Mouse (Mus musculus) erythroid progenitor cell, adult 5-6 weeks (primary cell): ENCODE measurements around the gene A930033H14Rik. TPM values are rescaled to one million over a fixed set of nuclear protein-coding genes. Genes with fewer than 3 reads are reported as not detected.

Source experiments
- ATAC-seq: replicated peaks from 2 replicates; pipeline ENCODE4 v1.8.0; 2016; ENCODE audit warnings: moderate number of reproducible peaks, mild to moderate bottlenecking, moderate TSS enrichment, inconsistent platforms; ENCODE audit not compliant: poor library complexity, low FRiP score, severe bottlenecking
- total RNA-seq, 2 experiments: library from RNA; stranded (forward) in 1 of 2; stranded (reverse) in 1 of 2; fragments of 150-400 nt in 1 of 2; fragments of 186-747, 209-891 nt in 1 of 2; gene quantifications; 2 replicates each; pipeline versions ENCODE4 v1.2.3 to v1.2.4; 2015 to 2017; ENCODE audit warnings: low replicate concordance in 2 of 2

Gene A930033H14Rik
- total RNA-seq, 2 experiments from 2014 or later = 0.15 TPM; not detected in 1

GRCm38 (mm10) chr10:69207481-69207880 lies 5.4 kb downstream of the A930033H14Rik start:
- no peak for ATAC-seq

- ATAC-seq = no peak
Measured at GRCm38 (mm10) chr10:69206081-69206480, 6.8 kb downstream of the A930033H14Rik start.

DNA sequence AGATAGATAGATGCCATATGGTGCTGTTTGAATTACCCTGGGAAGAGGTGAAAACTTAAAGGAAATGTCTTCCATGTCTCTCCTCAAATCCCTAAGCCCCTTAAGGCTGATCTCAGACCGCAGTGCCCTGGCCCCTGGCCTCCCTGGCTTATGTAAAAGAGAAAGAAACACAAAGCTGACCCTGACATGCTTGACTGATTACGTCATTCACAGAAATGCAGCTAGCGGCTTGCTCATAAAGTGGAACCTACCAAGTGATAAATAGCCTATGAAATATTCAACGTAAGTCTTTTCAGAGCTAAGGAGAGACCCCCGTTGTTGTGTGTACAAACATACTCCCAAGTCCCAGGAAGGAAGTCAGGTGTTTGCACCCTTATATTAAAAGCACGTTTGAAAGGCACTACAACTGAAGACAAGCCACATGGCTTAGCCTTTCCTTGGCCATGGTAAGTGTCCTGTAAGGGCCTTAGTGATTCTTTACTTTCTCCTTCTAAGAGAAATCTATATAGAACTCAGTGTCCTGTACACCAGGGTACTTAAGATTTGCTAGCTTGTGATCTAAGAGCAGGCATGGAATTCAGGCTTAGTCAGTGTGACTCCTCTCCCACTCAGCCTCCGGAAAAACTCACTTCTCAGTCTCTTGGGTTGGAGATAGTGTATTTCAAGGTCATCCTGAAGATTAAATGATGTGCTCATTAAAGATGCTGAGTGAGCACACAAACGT lies 8.1 kb downstream of the A930033H14Rik start:
- no peak for ATAC-seq

GRCm38 (mm10) chr10:69193721-69194120 lies 19.2 kb downstream of the A930033H14Rik start:
- no peak for ATAC-seq

- no peak for ATAC-seq
Measured at GRCm38 (mm10) chr10:69192266-69192665, 20.6 kb downstream of the A930033H14Rik start.

- ATAC-seq = no peak
Measured at GRCm38 (mm10) chr10:69190434-69191160, 22.3 kb downstream of the A930033H14Rik start.

- no peak for ATAC-seq
Measured at GRCm38 (mm10) chr10:69187773-69188443, 25.0 kb downstream of the A930033H14Rik start.

GRCm38 (mm10) chr10:69185894-69186893 lies 26.7 kb downstream of the A930033H14Rik start:
- no peak for ATAC-seq

- ATAC-seq = no peak
Measured at GRCm38 (mm10) chr10:69185431-69185830, 27.5 kb downstream of the A930033H14Rik start.

- ATAC-seq = no peak
Measured at GRCm38 (mm10) chr10:69184903-69185302, 28.0 kb downstream of the A930033H14Rik start.

DNA sequence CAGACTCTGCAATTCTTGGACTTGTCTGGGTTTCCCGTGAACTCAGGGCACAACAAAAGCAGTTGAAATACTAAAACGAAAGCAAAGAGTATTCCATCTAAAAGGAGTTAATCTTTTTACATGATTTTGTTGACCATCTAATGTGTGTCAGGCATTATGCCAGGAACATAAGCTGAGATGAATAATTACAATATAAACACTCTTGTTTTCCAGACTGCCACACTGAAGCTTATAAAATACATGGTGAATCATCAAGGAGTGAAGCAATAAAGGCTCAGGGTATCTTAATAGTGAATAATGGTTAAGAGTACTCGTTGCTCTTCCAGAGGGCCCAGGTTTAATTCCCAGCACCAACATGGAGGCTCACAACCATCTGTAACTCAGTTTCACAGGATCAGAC lies 31.9 kb downstream of the A930033H14Rik start:
- ATAC-seq = no peak

GRCm38 (mm10) chr10:69179341-69179740 lies 33.6 kb downstream of the A930033H14Rik start:
- ATAC-seq = no peak

DNA sequence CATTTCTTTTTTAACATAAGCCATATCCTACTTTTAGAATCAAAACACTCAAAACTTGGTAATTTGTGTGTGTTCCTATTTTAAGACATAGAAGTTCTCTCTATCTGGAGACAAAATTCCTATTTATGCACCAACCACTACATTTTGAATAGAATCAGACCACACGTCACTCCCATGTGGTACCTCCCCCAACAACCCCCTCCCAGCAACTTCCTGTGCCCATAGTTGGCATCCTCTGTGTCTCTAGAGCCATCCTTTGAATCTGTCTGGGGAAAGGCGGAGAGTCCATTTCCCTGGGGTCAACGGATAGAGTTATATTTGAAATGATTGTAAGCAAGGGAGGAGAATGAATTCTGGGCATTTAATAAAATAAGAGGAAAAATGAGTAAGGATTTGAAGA lies 36.8 kb downstream of the A930033H14Rik start:
- ATAC-seq = no peak

GRCm38 (mm10) chr10:69172412-69172811 lies 40.5 kb downstream of the A930033H14Rik start:
- no peak for ATAC-seq

GRCm38 (mm10) chr10:69166514-69166913 lies 46.4 kb downstream of the A930033H14Rik start:
- no peak for ATAC-seq

GRCm38 (mm10) chr10:69165847-69166246 lies 47.1 kb downstream of the A930033H14Rik start:
- no peak for ATAC-seq

DNA sequence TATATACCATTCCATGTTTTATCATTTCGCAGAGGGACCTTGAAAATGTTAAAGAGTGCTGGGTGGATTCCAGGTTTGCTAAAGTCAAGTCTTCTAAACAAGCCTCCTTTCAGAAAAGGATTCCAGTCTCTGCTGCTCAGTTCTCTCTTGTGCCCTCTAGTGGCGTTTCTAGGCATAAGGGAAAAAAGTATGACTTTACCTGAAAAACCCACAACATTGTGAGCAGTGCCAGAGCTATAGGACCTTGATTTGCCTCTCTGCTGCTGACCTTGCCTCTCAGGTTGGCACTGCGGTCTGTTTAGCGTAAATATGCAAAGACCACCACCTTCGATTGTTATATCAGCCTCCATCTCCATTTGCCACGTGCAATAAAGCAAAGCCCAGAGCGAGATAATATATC lies 47.8 kb downstream of the A930033H14Rik start:
- ATAC-seq = no peak

DNA sequence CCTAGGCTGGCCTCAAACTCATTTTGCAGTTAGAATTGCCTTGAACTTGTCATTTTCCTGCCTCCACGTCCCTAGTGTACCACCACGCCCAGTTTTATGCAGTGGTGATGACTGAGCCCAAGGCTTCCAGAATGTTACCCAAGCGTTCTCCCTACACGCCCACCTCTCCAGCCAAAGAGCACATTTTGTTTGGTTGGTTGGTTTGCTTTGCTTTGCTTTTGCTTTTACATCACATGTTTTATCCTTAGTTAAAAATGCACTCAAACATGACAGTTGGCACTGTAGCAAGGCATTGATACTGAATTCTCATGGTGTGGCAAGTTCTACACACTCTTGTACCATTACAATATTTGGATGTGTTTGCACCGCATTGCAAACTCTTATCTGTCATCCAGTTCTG lies 49.7 kb downstream of the A930033H14Rik start:
- ATAC-seq = no peak

DNA sequence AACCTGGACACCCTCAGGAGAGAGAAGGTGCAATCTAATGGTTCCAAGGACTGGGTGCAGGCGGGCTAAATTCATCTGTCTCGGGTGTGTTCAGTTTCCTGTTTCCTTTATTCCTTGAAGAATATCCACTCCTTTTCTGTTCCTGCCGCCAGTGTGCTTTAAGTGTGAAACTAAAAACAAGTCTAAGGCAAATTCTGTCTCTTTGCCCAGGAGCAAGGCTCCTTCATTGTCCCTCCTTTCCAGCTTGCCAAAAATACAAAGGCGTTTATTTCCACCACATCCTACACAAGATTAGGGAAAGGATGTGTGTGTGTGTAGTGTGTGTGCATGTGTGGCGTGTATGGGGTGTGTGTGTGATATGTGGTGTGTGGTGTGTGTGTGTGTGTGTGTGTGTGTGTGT lies 50.3 kb downstream of the A930033H14Rik start:
- no peak for ATAC-seq

- no peak for ATAC-seq
Measured at GRCm38 (mm10) chr10:69161503-69161902, 51.4 kb downstream of the A930033H14Rik start.
